Mouse (Mus musculus): Measurements from ENCODE around the gene Elac2. TPM values are rescaled to one million over a fixed set of nuclear protein-coding genes. Genes with fewer than 3 reads are reported as not detected.
A peak's percentile ranks its signal among the peaks of the same experiment; 100 is the strongest.

Elac2 gene
- 29.0 and 32.9 TPM in 2 replicates for polyA plus RNA-seq (2014; fragmentation: Nextera tagmentation; extraction: Ambion mirVana)

DNA sequence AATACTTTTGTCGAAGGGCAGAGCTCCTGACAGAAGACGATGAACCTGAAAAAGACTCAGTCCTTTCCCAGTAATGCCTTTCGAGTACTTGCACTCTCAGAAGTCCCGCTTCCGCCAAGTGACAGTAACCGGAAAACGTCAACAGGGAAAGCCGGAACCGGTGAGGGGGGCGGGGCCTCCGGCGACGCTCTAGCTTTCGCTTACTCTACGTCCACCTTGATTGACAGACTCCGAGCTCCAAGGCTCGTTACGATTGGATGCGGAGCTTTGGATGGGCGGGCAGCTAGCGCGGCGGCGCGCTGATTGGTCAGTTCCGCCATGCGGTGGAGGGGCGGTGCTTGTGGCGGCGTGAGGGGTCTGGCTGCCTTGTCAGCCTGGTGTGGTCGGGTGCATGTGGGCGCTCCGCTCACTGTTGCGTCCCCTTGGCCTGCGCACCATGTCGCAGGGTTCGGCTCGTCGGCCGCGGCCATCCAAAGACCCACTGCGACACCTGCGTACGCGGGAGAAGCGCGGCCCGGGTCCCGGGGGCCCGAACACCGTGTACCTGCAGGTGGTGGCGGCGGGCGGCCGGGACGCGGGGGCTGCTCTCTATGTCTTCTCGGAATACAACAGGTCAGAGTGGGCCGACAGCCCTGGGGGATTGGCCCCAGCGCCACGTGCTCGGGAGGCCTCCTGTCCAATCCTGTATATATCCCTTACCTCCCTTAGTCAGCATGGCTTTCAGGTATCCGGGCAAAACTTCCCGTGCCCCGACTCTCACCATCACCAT is at the start of gene Elac2:
Gene Elac2 (plus strand): TSS at position 319 of the 769 bp plus-strand sequence.
- WGBS, result under 1% methylated on average over 65 of the region's 65 CpGs
- Histone ChIP-seq H3K4me1 (replicated peaks; ENCODE audit: control insufficient read depth, insufficient read depth, low read length) (no peaks in the 10 kb centered on the region), H3K4me2 (replicated peaks; ENCODE audit: low read depth, low read length) (peak within 1 kb of the TSS; percentile 79), H3K27me3 (ENCODE audit: control insufficient read depth, insufficient read depth, low read length) (no peaks in the 10 kb centered on the region), H3K4me3 (ENCODE audit: low read depth, low read length) (peak within 1 kb of the TSS; percentile 79), H3K9ac (ENCODE audit: low read depth, low read length) (peak within 1 kb of the TSS; percentile 75), H3K27ac (ENCODE audit: low read depth, low read length) (no peak within 1 kb of the TSS), H3K36me3 (ENCODE audit: control insufficient read depth, insufficient read depth, low read length) (no peaks in the 10 kb centered on the region), H3K9me3 (ENCODE audit: control insufficient read depth, low read length) (no peaks in the 10 kb centered on the region)
- peak; percentile 98 for DNase-seq (ENCODE audit: low spot score)
- peak; percentile 100 for ATAC-seq (ENCODE audit: low FRiP score)

DNA sequence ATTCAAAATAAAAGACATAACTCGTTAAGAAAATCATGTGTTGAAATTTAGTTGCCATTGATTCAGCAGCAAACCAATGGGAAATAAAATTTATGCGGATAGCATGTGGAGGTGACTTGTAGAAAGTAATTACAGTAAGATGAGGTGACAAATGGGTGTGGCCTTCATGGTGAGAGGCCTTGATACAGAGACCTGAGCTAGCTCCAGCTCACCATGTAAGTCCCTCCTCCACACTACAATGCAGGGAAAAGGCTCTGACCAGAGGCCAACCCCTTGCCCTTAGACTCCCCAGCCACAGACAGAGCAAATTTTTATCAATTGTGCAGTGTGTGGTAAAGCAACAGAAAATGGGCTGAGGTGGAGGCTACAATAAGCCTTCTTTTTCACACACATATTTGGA is 49.7 kb upstream of the Elac2 start:
- no peak for DNase-seq (ENCODE audit: low spot score)
- no peaks in the 10 kb centered on the region for H3K27me3 ChIP-seq (ENCODE audit: control insufficient read depth, insufficient read depth, low read length)
- no peak overlapping the region for H3K4me2 ChIP-seq (replicated peaks; ENCODE audit: low read depth, low read length)
- 91% methylated on average over 2 of the region's 2 CpGs for whole genome bisulfite sequencing
- H3K4me1 ChIP-seq (replicated peaks; ENCODE audit: control insufficient read depth, insufficient read depth, low read length), result no peaks in the 10 kb centered on the region
- no peaks in the 10 kb centered on the region for H3K36me3 ChIP-seq (ENCODE audit: control insufficient read depth, insufficient read depth, low read length)
- no peak overlapping the region for H3K27ac ChIP-seq (ENCODE audit: low read depth, low read length)
- H3K9ac ChIP-seq (ENCODE audit: low read depth, low read length), result no peak overlapping the region
- H3K9me3 ChIP-seq (ENCODE audit: control insufficient read depth, low read length), result no peaks in the 10 kb centered on the region
- H3K4me3 ChIP-seq (ENCODE audit: low read depth, low read length), result no peak overlapping the region
- ATAC-seq (ENCODE audit: low FRiP score), result no peak

DNA sequence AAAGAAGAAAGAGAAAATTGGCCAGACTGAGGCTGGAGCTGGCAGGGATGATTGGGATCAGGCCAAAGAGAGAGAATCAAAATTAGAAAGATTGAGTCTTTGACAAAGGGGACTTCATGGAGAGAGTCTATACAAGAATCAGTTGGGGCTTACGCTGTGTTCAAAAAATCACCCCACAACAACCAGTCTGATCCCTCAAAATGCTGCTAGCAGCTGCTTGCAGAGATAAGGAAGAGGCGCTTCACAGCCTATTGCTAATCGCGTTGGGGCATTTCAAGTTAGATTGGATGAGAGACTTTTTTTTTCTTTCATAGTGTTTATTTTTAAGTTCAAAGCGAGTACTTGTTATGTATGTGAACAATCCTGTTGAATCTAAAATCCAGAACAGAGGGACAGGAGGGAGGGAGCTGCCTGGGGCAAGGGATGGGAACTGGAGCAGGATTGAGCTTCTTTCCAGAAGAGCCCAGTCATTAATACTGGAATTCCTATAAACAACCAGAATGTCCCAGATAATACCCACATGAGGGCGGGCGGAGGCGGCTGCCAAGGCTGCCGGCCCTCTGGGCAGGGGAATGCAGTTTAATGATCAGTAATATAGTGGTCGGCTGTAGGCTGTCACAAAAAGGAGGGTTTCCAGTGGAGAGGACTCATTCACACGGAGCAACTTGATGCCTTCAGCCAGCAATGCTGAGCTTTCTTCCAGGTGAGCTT is 47.6 kb upstream of the Elac2 start:
- Histone ChIP-seq H3K4me1 (replicated peaks; ENCODE audit: control insufficient read depth, insufficient read depth, low read length) (no peaks in the 10 kb centered on the region), H3K27me3 (ENCODE audit: control insufficient read depth, insufficient read depth, low read length) (no peaks in the 10 kb centered on the region), H3K36me3 (ENCODE audit: control insufficient read depth, insufficient read depth, low read length) (no peaks in the 10 kb centered on the region), H3K9ac (ENCODE audit: low read depth, low read length) (no peak overlapping the region), H3K4me3 (ENCODE audit: low read depth, low read length) (no peak overlapping the region), H3K4me2 (replicated peaks; ENCODE audit: low read depth, low read length) (no peak overlapping the region), H3K9me3 (ENCODE audit: control insufficient read depth, low read length) (no peaks in the 10 kb centered on the region), H3K27ac (ENCODE audit: low read depth, low read length) (no peak overlapping the region)
- DNase-seq (ENCODE audit: low spot score) (no peak), ATAC-seq (ENCODE audit: low FRiP score) (no peak)
- 77% methylated on average over 11 of the region's 11 CpGs for WGBS

GRCm38 (mm10) chr11:64937226-64937625 is 41.6 kb upstream of the Elac2 start:
- Histone ChIP-seq H3K36me3 (ENCODE audit: control insufficient read depth, insufficient read depth, low read length) (no peaks in the 10 kb centered on the region), H3K9ac (ENCODE audit: low read depth, low read length) (no peak overlapping the region), H3K4me2 (replicated peaks; ENCODE audit: low read depth, low read length) (no peak overlapping the region), H3K4me1 (replicated peaks; ENCODE audit: control insufficient read depth, insufficient read depth, low read length) (no peaks in the 10 kb centered on the region), H3K9me3 (ENCODE audit: control insufficient read depth, low read length) (no peaks in the 10 kb centered on the region), H3K4me3 (ENCODE audit: low read depth, low read length) (no peak overlapping the region), H3K27ac (ENCODE audit: low read depth, low read length) (no peak overlapping the region), H3K27me3 (ENCODE audit: control insufficient read depth, insufficient read depth, low read length) (no peaks in the 10 kb centered on the region)
- ATAC-seq (ENCODE audit: low FRiP score) (no peak), DNase-seq (ENCODE audit: low spot score) (no peak)
- WGBS, result 88% methylated on average over 2 of the region's 2 CpGs

DNA sequence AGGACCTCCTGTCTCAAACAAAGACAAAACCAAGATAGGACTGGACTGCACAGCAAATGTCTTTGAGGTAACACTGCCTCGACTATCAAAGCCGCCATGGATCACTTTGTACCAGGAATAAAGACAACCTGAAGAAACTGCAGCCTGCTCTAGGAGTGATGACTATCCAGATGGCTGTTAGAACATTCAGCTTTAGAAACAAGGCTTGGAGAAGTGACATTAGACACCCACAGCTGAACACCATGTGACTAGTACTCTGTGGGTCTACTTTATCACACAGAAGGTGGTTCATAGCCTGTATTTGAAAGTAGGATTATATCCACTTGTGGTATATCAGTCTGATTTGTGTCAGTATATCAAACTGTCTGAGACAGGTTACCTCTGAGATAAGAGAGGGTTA is 37.6 kb upstream of the Elac2 start:
- H3K9ac ChIP-seq (ENCODE audit: low read depth, low read length), result no peak overlapping the region
- H3K36me3 ChIP-seq (ENCODE audit: control insufficient read depth, insufficient read depth, low read length), result no peaks in the 10 kb centered on the region
- H3K4me3 ChIP-seq (ENCODE audit: low read depth, low read length), result no peak overlapping the region
- H3K27ac ChIP-seq (ENCODE audit: low read depth, low read length), result no peak overlapping the region
- no peak overlapping the region for H3K4me2 ChIP-seq (replicated peaks; ENCODE audit: low read depth, low read length)
- 87% methylated on average over 2 of the region's 2 CpGs for WGBS
- ATAC-seq (ENCODE audit: low FRiP score) (no peak), DNase-seq (ENCODE audit: low spot score) (no peak)
- H3K4me1 ChIP-seq (replicated peaks; ENCODE audit: control insufficient read depth, insufficient read depth, low read length), result no peaks in the 10 kb centered on the region
- no peaks in the 10 kb centered on the region for H3K27me3 ChIP-seq (ENCODE audit: control insufficient read depth, insufficient read depth, low read length)
- no peaks in the 10 kb centered on the region for H3K9me3 ChIP-seq (ENCODE audit: control insufficient read depth, low read length)

GRCm38 (mm10) chr11:64949782-64950181 is 29.1 kb upstream of the Elac2 start:
- no peak overlapping the region for H3K4me2 ChIP-seq (replicated peaks; ENCODE audit: low read depth, low read length)
- H3K27ac ChIP-seq (ENCODE audit: low read depth, low read length), result no peak overlapping the region
- WGBS, result 90% methylated on average over 3 of the region's 3 CpGs
- no peak overlapping the region for H3K4me3 ChIP-seq (ENCODE audit: low read depth, low read length)
- no peak for ATAC-seq (ENCODE audit: low FRiP score)
- no peak for DNase-seq (ENCODE audit: low spot score)
- no peak overlapping the region for H3K9ac ChIP-seq (ENCODE audit: low read depth, low read length)
- H3K27me3 ChIP-seq (ENCODE audit: control insufficient read depth, insufficient read depth, low read length), result no peaks in the 10 kb centered on the region
- H3K9me3 ChIP-seq (ENCODE audit: control insufficient read depth, low read length), result no peaks in the 10 kb centered on the region
- H3K4me1 ChIP-seq (replicated peaks; ENCODE audit: control insufficient read depth, insufficient read depth, low read length), result no peaks in the 10 kb centered on the region
- H3K36me3 ChIP-seq (ENCODE audit: control insufficient read depth, insufficient read depth, low read length), result no peaks in the 10 kb centered on the region

- Histone ChIP-seq H3K4me2 (replicated peaks; ENCODE audit: low read depth, low read length) (peak overlapping the region; percentile 11), H3K9me3 (ENCODE audit: control insufficient read depth, low read length) (no peaks in the 10 kb centered on the region), H3K27me3 (ENCODE audit: control insufficient read depth, insufficient read depth, low read length) (no peaks in the 10 kb centered on the region), H3K4me1 (replicated peaks; ENCODE audit: control insufficient read depth, insufficient read depth, low read length) (0 out of 2 replicates have a peak, but pooled peaks cover 2% of the 10 kb centered on the region), H3K27ac (ENCODE audit: low read depth, low read length) (no peak overlapping the region), H3K9ac (ENCODE audit: low read depth, low read length) (no peak overlapping the region), H3K36me3 (ENCODE audit: control insufficient read depth, insufficient read depth, low read length) (no peaks in the 10 kb centered on the region), H3K4me3 (ENCODE audit: low read depth, low read length) (no peak overlapping the region)
- peak; percentile 37 for DNase-seq (ENCODE audit: low spot score)
- ATAC-seq (ENCODE audit: low FRiP score), result no peak
- WGBS, result 16% methylated on average over 16 of the region's 16 CpGs
Observed at GRCm38 (mm10) chr11:64956962-64957729, 21.7 kb upstream of the Elac2 start.

- 90% methylated on average over 2 of the region's 2 CpGs for WGBS
- no peak overlapping the region for H3K9ac ChIP-seq (ENCODE audit: low read depth, low read length)
- DNase-seq (ENCODE audit: low spot score) (no peak), ATAC-seq (ENCODE audit: low FRiP score) (no peak)
- H3K27ac ChIP-seq (ENCODE audit: low read depth, low read length), result no peak overlapping the region
- H3K4me1 ChIP-seq (replicated peaks; ENCODE audit: control insufficient read depth, insufficient read depth, low read length), result no peaks in the 10 kb centered on the region
- H3K4me2 ChIP-seq (replicated peaks; ENCODE audit: low read depth, low read length), result no peak overlapping the region
- H3K36me3 ChIP-seq (ENCODE audit: control insufficient read depth, insufficient read depth, low read length), result no peaks in the 10 kb centered on the region
- no peaks in the 10 kb centered on the region for H3K27me3 ChIP-seq (ENCODE audit: control insufficient read depth, insufficient read depth, low read length)
- no peak overlapping the region for H3K4me3 ChIP-seq (ENCODE audit: low read depth, low read length)
- H3K9me3 ChIP-seq (ENCODE audit: control insufficient read depth, low read length), result no peaks in the 10 kb centered on the region
Observed at GRCm38 (mm10) chr11:64962629-64963028, 16.2 kb upstream of the Elac2 start.
